Mouse (Mus musculus) heart, adult 2 months (tissue): ENCODE data around the gene Ccdc65. TPM values are rescaled to one million over a fixed set of nuclear protein-coding genes. Genes with fewer than 3 reads are reported as not detected.

Experiments
- DNase-seq, 2 experiments: peaks; one replicate each; pipeline ENCODE4 v3.0.0; 2021
- H3K27ac ChIP-seq: fragments of 200-600 bp; 2 replicates; pipeline ENCODE4 v1.8.1; 2022
- H3K27me3 ChIP-seq: fragments of 200-500 bp; 2 replicates; pipeline ENCODE4 v1.6.1; 2012; ENCODE audit warnings: mild to moderate bottlenecking, low read length, inconsistent platforms, mixed read lengths; ENCODE audit not compliant: control insufficient read depth, insufficient read depth
- H3K36me3 ChIP-seq: fragments of 200-500 bp; 2 replicates; pipeline ENCODE4 v1.6.1; 2012; ENCODE audit warnings: low read length, inconsistent platforms; ENCODE audit not compliant: control insufficient read depth, insufficient read depth
- H3K4me1 ChIP-seq: fragments of 200-500 bp; 2 replicates; pipeline ENCODE4 v1.6.1; 2011; ENCODE audit warnings: low read length; ENCODE audit not compliant: control insufficient read depth, insufficient read depth
- H3K4me3 ChIP-seq: fragments of 200-600 bp; 2 replicates; pipeline ENCODE4 v1.8.1; 2022
- H3K79me2 ChIP-seq: fragments of 200-500 bp; replicated peaks from 2 replicates; pipeline ENCODE4 v1.6.1; 2012; ENCODE audit warnings: mild to moderate bottlenecking, inconsistent platforms, low read length, moderate library complexity, mixed read lengths; ENCODE audit not compliant: control insufficient read depth, insufficient read depth
- H3K9ac ChIP-seq: fragments of 200-500 bp; 2 replicates; pipeline ENCODE4 v1.6.1; 2012; ENCODE audit warnings: low read depth, mild to moderate bottlenecking, control low read depth, inconsistent platforms, low read length, mixed read lengths
- CTCF ChIP-seq: fragments of 200-600 bp; IDR thresholded peaks from 2 replicates; pipeline ENCODE4 v1.8.1; 2022; ENCODE audit warnings: antibody characterized with exemption, mild to moderate bottlenecking, moderate library complexity
- EP300 ChIP-seq: fragments of 200-500 bp; IDR thresholded peaks from 2 replicates; pipeline ENCODE4 v1.6.1; 2011; ENCODE audit warnings: low read depth, low read length, control low read depth; ENCODE audit not compliant: insufficient read depth
- POLR2A ChIP-seq: fragments of 200-500 bp; IDR thresholded peaks from 2 replicates; pipeline ENCODE4 v1.6.1; 2011; ENCODE audit warnings: mild to moderate bottlenecking, low read depth, low read length, control low read depth; ENCODE audit not compliant: insufficient read depth
- WGBS: fragments of 180-500 bp; shearing (Covaris S2); methylation state at CpG from one replicate; pipeline ENCODE4 v1.1.7; 2018; 5-methylcytosine and 5-hydroxymethylcytosine counted together
- intact Hi-C: fragments of 180-260 bp; cut with DNase I; formaldehyde crosslinking; loops from one replicate; pipeline ENCODE4 v1.15.1; 2025
- polyA plus RNA-seq: library from polyadenylated mRNA; depleted of rRNA; stranded (reverse); fragments of >200 nt; gene quantifications from 2 replicates; pipeline ENCODE4 v1.2.3, GENCODE M21; 2012
- total RNA-seq, 2 experiments: library from RNA; stranded (reverse); gene quantifications; 2 replicates each; pipeline ENCODE4 v1.2.3; 2021

Ccdc65 gene
- total and polyA plus RNA-seq, 3 experiments: 0.11 to 0.37 (median 0.16) TPM

DNA sequence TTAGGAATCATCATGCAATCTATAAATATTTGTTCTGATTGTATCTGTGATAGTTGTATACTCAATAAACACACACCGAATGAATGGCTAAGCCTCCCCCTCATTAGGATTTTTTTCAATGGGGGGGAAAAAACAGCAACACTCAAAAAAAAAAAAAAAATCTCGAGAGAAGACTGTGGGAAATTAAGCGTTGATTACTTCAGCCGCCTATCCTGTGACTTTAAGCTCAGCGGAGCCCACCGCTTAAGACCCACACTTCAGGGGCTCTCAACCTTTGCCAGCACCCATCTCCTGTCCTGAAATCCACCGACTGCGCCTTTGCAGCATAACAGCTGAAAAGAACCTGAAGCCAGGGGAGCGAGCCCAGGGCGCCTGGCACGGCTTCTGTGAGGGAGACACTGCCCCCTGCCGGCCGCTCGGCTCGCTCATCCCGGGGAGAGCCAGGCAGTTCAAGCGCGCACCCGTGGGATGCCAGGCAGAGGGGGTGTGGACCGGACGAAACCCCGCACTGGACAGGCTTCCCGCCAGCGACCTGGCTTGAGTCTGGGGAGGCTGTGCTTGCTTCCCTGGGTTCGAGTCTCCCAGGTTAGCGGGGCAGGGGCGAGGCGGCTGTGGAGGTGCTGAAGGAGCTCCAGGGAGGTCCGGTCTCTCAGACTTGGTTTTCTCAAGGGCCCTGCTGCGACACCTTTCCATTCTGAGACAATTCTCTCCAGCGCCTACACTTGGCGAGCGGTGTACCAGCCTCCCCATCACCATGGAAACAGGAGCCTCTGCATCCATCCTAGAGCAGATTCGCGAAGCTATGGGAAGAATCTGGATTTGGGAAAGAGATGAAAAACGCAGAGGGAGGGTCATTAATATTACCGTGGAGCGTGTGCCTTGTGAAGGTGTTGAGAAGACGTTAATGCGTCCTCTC, 8.6 kb upstream of the Ccdc65 start:
- H3K27ac ChIP-seq: no peak overlapping the region
- intact Hi-C loops: loop anchor here (1.0 to 5.0 kb wide), 3 partner anchors 35 to 119 kb away; no protein-coding TSS in a partner anchor
- no peak overlapping the region for H3K9ac ChIP-seq
- H3K4me3 ChIP-seq: no peak overlapping the region
- WGBS: 5% methylated on average over 40 of the region's 40 CpGs
- DNase-seq: peak; percentile 85 to 93
- no peaks in the 10 kb centered on the region for H3K36me3 ChIP-seq
- TF ChIP-seq POLR2A (no peak), EP300 (peak; percentile 59; the same call in 1 of the 2 replicates), CTCF (peak; percentile 96)
- peaks cover 6% of the 10 kb centered on the region for H3K4me1 ChIP-seq
- no peaks in the 10 kb centered on the region for H3K79me2 ChIP-seq
- H3K27me3 ChIP-seq: no peaks in the 10 kb centered on the region

- intact Hi-C loops: loop anchor here (5.0 kb wide), 1 partner anchor 98 kb away; no protein-coding TSS in a partner anchor
- Histone ChIP-seq H3K9ac (no peak overlapping the region), H3K4me1 (no peaks in the 10 kb centered on the region), H3K4me3 (no peak overlapping the region), H3K27me3 (no peaks in the 10 kb centered on the region), H3K79me2 (no peaks in the 10 kb centered on the region), H3K36me3 (no peaks in the 10 kb centered on the region), H3K27ac (no peak overlapping the region)
- 58% methylated on average over 9 of the region's 9 CpGs for WGBS
- no peak for DNase-seq
- TF ChIP-seq EP300: no peak
- no peak for TF ChIP-seq POLR2A
- TF ChIP-seq CTCF: no peak
Measured at GRCm38 (mm10) chr15:98704312-98704711, 3.7 kb upstream of the Ccdc65 start.

DNA sequence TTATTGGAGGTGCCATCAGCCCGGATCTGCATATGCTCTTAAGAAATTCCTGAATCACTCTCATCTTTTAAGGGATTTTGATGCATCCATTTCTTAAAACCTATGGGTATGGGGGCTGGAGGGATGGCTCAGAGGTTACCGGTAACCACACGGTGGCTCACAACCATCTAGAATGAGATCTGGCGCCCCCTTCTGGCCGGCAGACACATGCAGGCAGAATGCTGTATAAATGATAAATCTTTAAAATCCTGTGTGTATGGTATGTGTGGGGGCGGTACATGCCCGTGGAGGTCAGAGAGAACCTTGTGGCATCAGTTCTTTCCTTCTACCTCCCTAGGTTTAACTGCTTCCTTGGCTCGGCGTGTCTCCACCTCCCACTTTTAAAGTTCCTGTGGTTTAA, 2.4 kb downstream of the Ccdc65 start:
- Histone ChIP-seq H3K36me3 (no peaks in the 10 kb centered on the region), H3K4me3 (no peak overlapping the region), H3K9ac (no peak overlapping the region), H3K79me2 (no peaks in the 10 kb centered on the region), H3K27me3 (no peaks in the 10 kb centered on the region), H3K27ac (no peak overlapping the region), H3K4me1 (no peaks in the 10 kb centered on the region)
- 14% methylated on average over 9 of the region's 9 CpGs for WGBS
- DNase-seq: peak; percentile 43 to 71
- no peak for TF ChIP-seq EP300
- no peak for TF ChIP-seq POLR2A
- TF ChIP-seq CTCF: peak; percentile 92
- intact Hi-C loops: loop anchor here (5.0 kb wide), 1 partner anchor 87 kb away; no protein-coding TSS in a partner anchor

DNA sequence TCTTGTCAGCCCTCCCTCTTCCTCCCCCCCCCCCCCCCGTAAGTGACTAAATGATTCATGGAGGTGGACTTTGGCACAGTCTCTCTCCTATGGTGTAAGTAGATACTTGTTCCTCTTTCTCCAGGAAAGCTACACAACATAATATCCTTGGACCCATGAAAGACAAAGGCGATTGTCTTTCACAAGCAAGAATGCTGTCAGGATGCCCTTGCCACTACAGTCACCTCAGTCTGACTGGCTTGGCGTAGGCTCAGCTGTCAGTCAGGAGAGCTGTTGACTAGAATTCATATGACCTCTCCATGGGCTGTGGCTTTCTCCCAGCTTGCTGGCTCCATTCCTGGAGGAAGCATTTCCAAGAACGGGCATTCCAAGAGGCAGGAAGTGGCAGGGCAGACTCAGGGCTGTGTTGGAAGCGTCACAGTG, 6.2 kb downstream of the Ccdc65 start:
- 20% methylated on average over 5 of the region's 5 CpGs for WGBS
- H3K27ac ChIP-seq: no peak overlapping the region
- intact Hi-C loops: loop anchor here (5.0 kb wide), 1 partner anchor 83 kb away; no protein-coding TSS in a partner anchor

GRCm38 (mm10) chr15:98717301-98717700, 9.3 kb downstream of the Ccdc65 start:
- TF ChIP-seq EP300: no peak
- TF ChIP-seq CTCF: no peak
- no peak for TF ChIP-seq POLR2A
- H3K9ac ChIP-seq: no peak overlapping the region
- H3K27me3 ChIP-seq: no peaks in the 10 kb centered on the region
- no peaks in the 10 kb centered on the region for H3K79me2 ChIP-seq
- H3K4me1 ChIP-seq: no peaks in the 10 kb centered on the region
- intact Hi-C loops: no loop called here
- 68% methylated on average over 16 of the region's 16 CpGs for WGBS
- H3K27ac ChIP-seq: no peak overlapping the region
- DNase-seq: no peak
- H3K36me3 ChIP-seq: no peaks in the 10 kb centered on the region
- no peak overlapping the region for H3K4me3 ChIP-seq

More for the DNA sequence above, 6.2 kb downstream of the Ccdc65 start:
- no peak for TF ChIP-seq POLR2A
- TF ChIP-seq CTCF: no peak
- TF ChIP-seq EP300: peak; percentile 46; the same call in 1 of the 2 replicates
- H3K27me3 ChIP-seq: no peaks in the 10 kb centered on the region
- H3K4me1 ChIP-seq: no peaks in the 10 kb centered on the region
- no peak overlapping the region for H3K4me3 ChIP-seq
- no peak overlapping the region for H3K9ac ChIP-seq
- H3K36me3 ChIP-seq: no peaks in the 10 kb centered on the region
- peak; percentile 46 to 68 for DNase-seq
- no peaks in the 10 kb centered on the region for H3K79me2 ChIP-seq

GRCm38 (mm10) chr15:98722191-98722590, 14.2 kb downstream of the Ccdc65 start:
- H3K4me3 ChIP-seq: no peak overlapping the region
- no peak for DNase-seq
- H3K27ac ChIP-seq: no peak overlapping the region
- H3K36me3 ChIP-seq: no peaks in the 10 kb centered on the region
- H3K79me2 ChIP-seq: no peaks in the 10 kb centered on the region
- WGBS: 80% methylated on average over 8 of the region's 8 CpGs
- H3K27me3 ChIP-seq: no peaks in the 10 kb centered on the region; the same call in 1 of the 2 replicates
- no peak for TF ChIP-seq CTCF
- no peak for TF ChIP-seq EP300
- no peak for TF ChIP-seq POLR2A
- intact Hi-C loops: no loop called here
- H3K9ac ChIP-seq: no peak overlapping the region
- no peaks in the 10 kb centered on the region for H3K4me1 ChIP-seq
